Mouse (Mus musculus): ENCODE results near the gene Nudt15.
A peak's percentile ranks its signal among the peaks of the same experiment; 100 is the strongest.
"Not testable (repeated sequence)": the region's sequence is repeated elsewhere in the genome, so short reads cannot be mapped to it uniquely, and the experiment has no call there.

The Nudt15 gene

GRCm38 (mm10) chr14:73548051-73548450 is at the start of gene Nudt15:
Gene Nudt15, minus strand, starts transcription at chr14:73548242.
- DNase-seq (ENCODE audit: low spot score in 2 of 2), result no peak

- no peak for DNase-seq (ENCODE audit: low spot score in 2 of 2)
These were observed 44.1 kb upstream of the Nudt15 start for GRCm38 (mm10) chr14:73592166-73592565.

DNA sequence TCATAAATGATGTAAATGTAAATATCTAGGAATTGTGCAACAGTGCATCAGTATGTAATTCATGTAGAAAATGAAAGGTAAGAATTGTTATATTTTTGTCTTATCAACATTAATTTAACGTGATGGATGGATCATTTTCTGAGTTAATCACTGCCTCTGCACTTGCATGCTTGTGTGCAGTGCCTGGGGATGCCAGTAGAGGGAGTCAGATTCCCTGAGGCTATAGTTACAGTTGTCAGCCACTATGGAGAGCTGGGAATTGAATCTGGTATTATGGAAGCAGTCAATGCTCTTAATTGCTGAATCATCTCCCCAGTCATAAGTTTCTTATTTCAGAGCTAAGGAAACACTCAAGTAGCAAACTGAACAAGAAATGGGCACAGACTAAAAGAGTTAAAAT is 40.0 kb upstream of the Nudt15 start:
- DNase-seq (ENCODE audit: low spot score in 2 of 2), result no peak

DNA sequence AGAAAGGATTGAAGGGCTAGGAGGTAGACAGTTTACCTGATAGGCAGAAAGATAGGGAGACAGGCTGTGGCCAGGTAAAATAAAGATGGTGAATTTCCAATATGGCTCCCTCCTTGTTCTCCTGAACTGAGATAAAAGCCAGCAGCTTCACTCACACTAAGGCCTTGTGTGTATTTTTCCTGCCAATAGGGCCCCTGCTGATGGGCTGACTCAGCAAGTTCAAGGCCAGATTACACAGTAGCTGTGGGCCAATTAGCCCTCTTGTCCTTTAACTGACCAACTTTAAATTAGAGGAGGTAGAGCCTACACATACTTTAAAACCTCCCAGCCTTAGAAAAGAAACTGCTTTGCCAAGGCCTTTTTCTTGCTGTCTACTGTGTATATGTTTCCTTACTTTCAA is 28.3 kb upstream of the Nudt15 start:
- DNase-seq (ENCODE audit: low spot score in 2 of 2), result no peak

GRCm38 (mm10) chr14:73574053-73574452 is 26.0 kb upstream of the Nudt15 start:
- no peak for DNase-seq (ENCODE audit: low spot score in 2 of 2)

- DNase-seq (ENCODE audit: low spot score in 2 of 2), result no peak
These were observed 23.1 kb upstream of the Nudt15 start for GRCm38 (mm10) chr14:73571143-73571542.

DNA sequence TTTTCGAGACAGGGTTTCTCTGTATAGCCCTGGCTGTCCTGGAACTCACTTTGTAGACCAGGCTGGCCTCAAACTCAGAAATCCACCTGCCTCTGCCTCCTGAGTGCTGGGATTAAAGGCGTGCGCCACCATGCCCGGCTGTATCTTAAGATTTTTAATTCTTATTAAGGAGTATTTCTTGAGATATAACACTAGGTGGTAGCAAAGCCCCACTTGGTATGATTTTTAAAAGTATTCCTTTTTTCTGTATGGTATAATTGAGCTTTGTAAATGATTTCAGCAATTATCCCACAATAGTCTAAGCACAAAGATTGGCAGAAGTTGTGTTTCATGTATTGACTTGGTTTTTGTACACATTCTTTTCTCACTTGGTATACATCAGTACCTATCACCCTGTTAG is 21.8 kb upstream of the Nudt15 start:
- not testable (repeated sequence) for DNase-seq (ENCODE audit: low spot score in 2 of 2)

GRCm38 (mm10) chr14:73553122-73553696 is 5.2 kb upstream of the Nudt15 start:
- no peak for DNase-seq (ENCODE audit: low spot score in 2 of 2)

GRCm38 (mm10) chr14:73552341-73553121 is 4.5 kb upstream of the Nudt15 start:
- DNase-seq (ENCODE audit: low spot score in 2 of 2), result peak; percentile 90 to 91

DNA sequence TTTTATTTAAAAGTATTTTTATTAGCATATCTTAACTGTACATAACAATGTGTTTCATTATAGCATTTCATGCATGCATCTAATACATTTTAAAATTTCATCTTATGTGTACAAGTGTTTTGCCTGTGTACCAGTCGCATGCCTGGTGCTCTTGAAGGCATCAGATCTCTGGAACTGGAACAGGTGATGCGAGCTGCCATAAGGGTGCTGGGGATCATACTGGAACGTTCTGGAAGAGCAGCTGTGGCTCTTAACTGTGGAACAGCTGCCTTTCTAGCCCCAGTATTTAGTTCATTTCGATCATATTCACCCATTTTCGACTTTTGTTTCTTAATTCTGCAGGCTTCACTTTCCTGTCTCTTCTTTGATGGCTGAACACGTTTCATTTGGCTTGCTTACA is 3.1 kb upstream of the Nudt15 start:
- no peak for DNase-seq (ENCODE audit: low spot score in 2 of 2)

- DNase-seq (ENCODE audit: low spot score in 2 of 2), result no peak
These were observed 2.7 kb upstream of the Nudt15 start for GRCm38 (mm10) chr14:73550732-73551131.

DNA sequence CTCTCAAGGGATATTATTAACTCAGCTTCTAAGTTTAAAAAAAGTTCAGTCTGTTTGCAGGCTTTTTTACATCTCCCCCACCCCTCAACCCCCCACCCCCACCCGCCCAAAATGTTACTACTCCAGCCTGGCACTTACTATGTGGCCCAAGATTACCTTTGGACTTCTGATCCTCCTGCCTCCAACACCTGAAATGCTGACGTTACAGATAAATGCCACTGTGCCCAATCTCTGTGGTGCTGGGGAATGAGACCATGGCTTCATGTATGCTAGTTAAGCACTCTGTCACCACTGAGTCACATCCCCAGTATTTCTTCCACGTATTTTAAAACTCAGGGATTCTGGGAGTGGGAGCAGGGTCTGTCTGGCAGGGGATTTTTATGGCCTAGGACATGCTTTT is 2.2 kb upstream of the Nudt15 start:
- no peak for DNase-seq (ENCODE audit: low spot score in 2 of 2)

DNA sequence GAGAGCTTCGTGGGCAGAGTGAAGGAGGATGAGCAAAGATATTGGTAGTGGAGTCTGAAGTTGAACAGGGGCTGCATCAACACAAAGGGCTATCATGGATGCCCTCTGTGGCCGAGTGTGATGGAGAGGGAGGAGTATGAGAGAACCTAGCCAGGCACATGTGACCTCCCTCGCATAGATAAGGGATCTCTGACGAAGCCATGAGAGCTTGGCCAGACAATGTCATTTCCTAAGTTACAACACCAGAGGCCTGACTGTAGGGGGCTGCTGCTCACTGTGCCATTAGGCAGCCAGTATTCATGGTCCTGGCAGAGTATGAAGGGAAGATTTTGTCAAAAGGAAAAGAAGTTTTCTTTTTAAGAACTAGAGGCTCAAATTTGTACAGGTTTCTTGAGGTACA is 1.0 kb downstream of the Nudt15 start:
- no peak for DNase-seq (ENCODE audit: low spot score in 2 of 2)

- no peak for DNase-seq (ENCODE audit: low spot score in 2 of 2)
These were observed 4.3 kb downstream of the Nudt15 start for GRCm38 (mm10) chr14:73543781-73544180.

- no peak for DNase-seq (ENCODE audit: low spot score in 2 of 2)
These were observed 12.4 kb downstream of the Nudt15 start for GRCm38 (mm10) chr14:73535641-73536040.

DNA sequence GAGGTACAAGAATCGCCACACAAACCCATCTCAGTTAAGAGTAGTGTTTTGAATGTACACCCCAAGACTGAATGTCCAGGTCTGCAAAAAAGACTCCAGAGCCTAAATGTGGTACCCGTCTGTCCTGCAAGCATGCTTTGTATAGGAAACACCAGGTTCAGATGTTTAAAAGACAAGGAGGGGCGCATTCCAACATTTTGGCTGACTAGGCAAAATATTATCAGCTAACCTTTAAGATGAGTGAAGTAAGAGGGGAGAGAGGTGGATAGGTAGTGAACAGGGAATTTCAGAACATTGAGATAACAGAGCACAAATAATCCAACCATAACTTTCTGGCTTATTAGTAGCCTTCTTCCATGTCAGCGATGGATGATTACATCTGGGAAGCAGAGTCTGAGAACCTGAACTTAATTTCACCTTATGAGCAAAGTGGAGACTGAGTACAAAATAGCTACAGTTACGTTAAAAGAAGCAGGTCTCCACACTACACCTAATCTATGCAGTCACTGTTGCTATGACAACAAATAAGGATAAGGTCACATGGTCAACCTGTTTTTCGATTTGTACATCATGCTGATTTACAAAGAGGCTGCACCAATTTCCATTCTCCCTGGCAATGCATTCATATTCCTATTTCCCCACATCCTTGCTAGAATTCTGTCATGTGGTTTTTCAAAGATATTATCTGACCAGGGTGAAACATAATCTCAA is 14.1 kb downstream of the Nudt15 start:
- no peak for DNase-seq (ENCODE audit: low spot score in 2 of 2)

DNA sequence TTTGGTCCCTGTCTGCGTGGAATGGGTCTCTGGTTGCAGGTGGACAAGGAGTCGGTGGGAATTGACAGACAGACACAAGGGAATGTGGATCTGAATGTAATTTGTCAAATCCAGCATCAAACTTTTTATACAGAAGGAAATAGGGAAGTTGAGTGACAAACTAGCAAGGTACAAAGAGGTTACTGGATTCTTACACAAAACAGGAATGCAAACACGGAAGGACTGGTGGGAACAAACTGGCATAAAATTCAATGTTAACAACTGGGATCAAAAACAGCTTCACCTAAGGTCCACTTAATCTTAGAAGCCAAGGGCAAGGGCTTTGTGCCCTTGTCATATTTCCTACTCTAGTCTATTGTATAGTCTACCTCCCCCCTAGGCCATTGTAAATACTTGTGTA is 19.4 kb downstream of the Nudt15 start:
- not testable (repeated sequence) for DNase-seq (ENCODE audit: low spot score in 2 of 2)

DNA sequence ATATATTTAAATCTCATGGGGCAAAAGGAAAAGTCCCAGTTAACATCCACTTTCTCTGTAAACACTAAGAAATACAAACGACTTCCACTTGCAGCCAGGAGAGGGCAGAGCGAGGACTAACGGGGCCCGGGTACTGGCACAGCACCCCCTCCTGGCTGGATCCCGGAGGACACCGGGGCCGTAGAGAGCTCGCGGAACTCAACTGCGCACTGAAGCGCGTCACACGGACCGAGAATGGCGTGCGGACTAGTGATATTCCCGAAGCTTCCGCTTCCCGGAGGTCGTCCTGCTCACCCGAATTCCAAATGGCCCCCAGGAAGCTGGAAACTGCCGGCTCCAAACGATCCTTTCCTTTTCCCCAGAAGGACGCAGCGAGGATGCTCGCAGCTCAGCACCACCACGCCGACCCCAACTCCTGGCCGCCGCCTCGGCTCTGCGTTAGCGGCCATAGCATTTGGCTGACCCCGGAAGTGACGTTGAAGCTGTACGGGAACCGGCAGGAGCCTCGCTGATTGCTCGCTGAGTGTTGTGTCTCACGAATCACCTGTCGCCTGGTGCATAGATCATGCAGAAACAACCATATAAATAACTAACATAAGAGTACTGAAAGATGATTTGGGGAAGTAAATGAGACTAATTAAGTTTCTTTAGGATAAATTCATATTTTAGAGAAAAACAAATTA is 23.1 kb downstream of the Nudt15 start, which contains the start of gene Sucla2:
Gene Sucla2, plus strand, starts transcription at position 554 of the 683 bp plus-strand sequence.
- peak; percentile 98 for DNase-seq (ENCODE audit: low spot score in 2 of 2)

DNA sequence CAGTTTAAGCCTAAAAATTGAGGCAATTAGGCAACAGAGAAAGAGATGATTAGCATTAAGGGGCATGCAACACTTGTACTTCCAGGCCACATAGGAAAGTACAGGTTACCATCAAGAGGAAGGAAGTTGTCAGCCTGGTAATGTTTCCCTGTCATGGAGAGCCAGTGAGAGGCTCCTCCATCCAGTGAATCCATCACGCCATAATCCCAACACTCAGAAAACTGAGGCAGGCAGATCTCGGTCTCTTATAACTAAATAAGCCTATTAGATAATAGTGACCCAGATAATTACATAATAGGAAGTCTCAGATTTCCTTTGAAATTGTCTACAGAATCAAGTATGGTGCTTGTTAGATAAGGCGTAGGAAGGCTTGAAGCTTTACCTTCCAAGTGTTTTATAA is 23.9 kb downstream of the Nudt15 start:
- no peak for DNase-seq (ENCODE audit: low spot score in 2 of 2)

DNA sequence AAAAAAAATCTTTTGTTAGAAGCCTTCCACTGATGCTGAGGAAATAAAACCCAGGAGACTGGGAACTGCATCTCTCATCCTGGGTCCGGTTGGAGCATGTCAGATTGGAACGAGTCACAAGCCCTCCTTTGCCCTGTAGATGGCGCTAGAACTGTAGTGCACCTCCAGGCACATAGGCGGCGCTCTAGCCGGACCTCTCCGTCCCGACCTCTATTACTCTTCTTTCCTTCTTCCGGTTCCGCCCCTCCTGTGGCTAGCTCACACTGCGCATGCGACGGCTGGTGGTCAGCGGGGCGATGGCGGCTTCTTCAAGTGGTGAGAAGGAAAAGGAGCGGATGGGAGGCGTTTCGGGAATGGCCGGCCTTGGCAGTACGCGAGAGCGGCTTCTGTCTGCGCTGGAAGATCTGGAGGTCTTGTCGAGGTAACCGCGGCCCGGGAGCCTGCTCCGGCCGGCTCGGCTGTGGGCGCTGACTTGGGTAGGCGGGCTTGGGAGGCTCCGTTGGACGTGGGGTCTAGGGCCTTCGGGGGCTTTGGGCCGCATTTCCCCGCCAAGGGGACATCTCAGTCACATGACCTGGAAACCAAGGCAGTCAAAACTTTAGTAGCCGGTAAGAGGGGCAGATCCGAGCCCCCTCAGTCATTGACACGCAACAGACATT is 38.1 kb downstream of the Nudt15 start, which contains the start of gene Med4:
Gene Med4, plus strand, starts transcription at position 261 of the 659 bp plus-strand sequence.
- peak; percentile 97 to 98 for DNase-seq (ENCODE audit: low spot score in 2 of 2)

GRCm38 (mm10) chr14:73508630-73509395 is 39.2 kb downstream of the Nudt15 start:
- no peak for DNase-seq (ENCODE audit: low spot score in 2 of 2)
